Mouse (Mus musculus): ENCODE measurements around the gene Faf2. TPM values are rescaled to one million over a fixed set of nuclear protein-coding genes. Genes with fewer than 3 reads are reported as not detected.
A peak's percentile ranks its signal among the peaks of the same experiment; 100 is the strongest.

Faf2 gene
- polyA plus RNA-seq (2014; fragmentation: Nextera tagmentation; extraction: Ambion mirVana), result 120 and 131 TPM in 2 replicates

- H3K4me2 ChIP-seq (replicated peaks; ENCODE audit: low read depth, low read length), result peak within 1 kb of the TSS; percentile 92
- H3K9ac ChIP-seq (replicated peaks; ENCODE audit: low read depth, low read length), result peak within 1 kb of the TSS; percentile 87
- H3K36me3 ChIP-seq (ENCODE audit: control insufficient read depth, insufficient read depth, low read length), result no peaks in the 10 kb centered on the region
- 11% methylated on average over 43 of the region's 44 CpGs for WGBS
- H3K27me3 ChIP-seq (ENCODE audit: control insufficient read depth, insufficient read depth, low read length), result no peaks in the 10 kb centered on the region
- peaks cover 14% of the 10 kb centered on the region; the same call in 1 of the 2 replicates for H3K4me1 ChIP-seq (ENCODE audit: control insufficient read depth, insufficient read depth, low read length)
- peak within 1 kb of the TSS; percentile 82 for H3K27ac ChIP-seq (ENCODE audit: low read length)
- no peaks in the 10 kb centered on the region for H3K9me3 ChIP-seq (ENCODE audit: control insufficient read depth, low read depth, low read length)
- H3K4me3 ChIP-seq (ENCODE audit: low read depth, low read length), result peak within 1 kb of the TSS; percentile 96
- peak; percentile 98 for ATAC-seq (ENCODE audit: insufficient number of reproducible peaks, insufficient read depth, low FRiP score, low read depth)
These were observed at the start of gene Faf2 for GRCm38 (mm10) chr13:54621155-54621932. Gene Faf2 (plus strand): TSS chr13:54621784.

GRCm38 (mm10) chr13:54572621-54573020 is 49.0 kb upstream of the Faf2 start:
- H3K27me3 ChIP-seq (ENCODE audit: control insufficient read depth, insufficient read depth, low read length), result no peaks in the 10 kb centered on the region
- H3K4me3 ChIP-seq (ENCODE audit: low read depth, low read length), result no peak overlapping the region
- H3K4me1 ChIP-seq (ENCODE audit: control insufficient read depth, insufficient read depth, low read length), result peaks cover 12% of the 10 kb centered on the region
- no peak overlapping the region for H3K4me2 ChIP-seq (replicated peaks; ENCODE audit: low read depth, low read length)
- H3K9me3 ChIP-seq (ENCODE audit: control insufficient read depth, low read depth, low read length), result no peaks in the 10 kb centered on the region
- no peak overlapping the region for H3K27ac ChIP-seq (ENCODE audit: low read length)
- H3K9ac ChIP-seq (replicated peaks; ENCODE audit: low read depth, low read length), result no peak overlapping the region
- peaks cover 6% of the 10 kb centered on the region; the same call in 1 of the 2 replicates for H3K36me3 ChIP-seq (ENCODE audit: control insufficient read depth, insufficient read depth, low read length)
- ATAC-seq (ENCODE audit: insufficient number of reproducible peaks, insufficient read depth, low FRiP score, low read depth), result no peak
- 78% methylated on average over 4 of the region's 4 CpGs for WGBS

GRCm38 (mm10) chr13:54574854-54575481 is 46.6 kb upstream of the Faf2 start, which contains the start of gene Arl10:
Gene Arl10 (plus strand): TSS chr13:54575015.
- peak within 1 kb of the TSS; percentile 98 for H3K4me3 ChIP-seq (ENCODE audit: low read depth, low read length)
- H3K9ac ChIP-seq (replicated peaks; ENCODE audit: low read depth, low read length), result peak within 1 kb of the TSS; percentile 86
- peaks cover 12% of the 10 kb centered on the region for H3K4me1 ChIP-seq (ENCODE audit: control insufficient read depth, insufficient read depth, low read length)
- H3K27me3 ChIP-seq (ENCODE audit: control insufficient read depth, insufficient read depth, low read length), result no peaks in the 10 kb centered on the region
- peaks cover 20% of the 10 kb centered on the region for H3K36me3 ChIP-seq (ENCODE audit: control insufficient read depth, insufficient read depth, low read length)
- WGBS, result under 1% methylated on average over 55 of the region's 55 CpGs
- peak within 1 kb of the TSS; percentile 61 for H3K4me2 ChIP-seq (replicated peaks; ENCODE audit: low read depth, low read length)
- H3K27ac ChIP-seq (ENCODE audit: low read length), result peak within 1 kb of the TSS; percentile 69; the same call in 1 of the 2 replicates
- ATAC-seq (ENCODE audit: insufficient number of reproducible peaks, insufficient read depth, low FRiP score, low read depth), result peak; percentile 91
- no peaks in the 10 kb centered on the region for H3K9me3 ChIP-seq (ENCODE audit: control insufficient read depth, low read depth, low read length)

GRCm38 (mm10) chr13:54575489-54575888 is 46.1 kb upstream of the Faf2 start:
- peaks cover 12% of the 10 kb centered on the region for H3K4me1 ChIP-seq (ENCODE audit: control insufficient read depth, insufficient read depth, low read length)
- no peaks in the 10 kb centered on the region for H3K27me3 ChIP-seq (ENCODE audit: control insufficient read depth, insufficient read depth, low read length)
- no peaks in the 10 kb centered on the region for H3K9me3 ChIP-seq (ENCODE audit: control insufficient read depth, low read depth, low read length)
- H3K4me2 ChIP-seq (replicated peaks; ENCODE audit: low read depth, low read length), result peak overlapping the region; percentile 61
- peak overlapping the region; percentile 98 for H3K4me3 ChIP-seq (ENCODE audit: low read depth, low read length)
- peak overlapping the region; percentile 86 for H3K9ac ChIP-seq (replicated peaks; ENCODE audit: low read depth, low read length)
- ATAC-seq (ENCODE audit: insufficient number of reproducible peaks, insufficient read depth, low FRiP score, low read depth), result no peak
- 2% methylated on average over 19 of the region's 19 CpGs for WGBS
- H3K27ac ChIP-seq (ENCODE audit: low read length), result peak overlapping the region; percentile 69; the same call in 1 of the 2 replicates
- peaks cover 24% of the 10 kb centered on the region for H3K36me3 ChIP-seq (ENCODE audit: control insufficient read depth, insufficient read depth, low read length)

- Histone ChIP-seq H3K9ac (replicated peaks; ENCODE audit: low read depth, low read length) (no peak overlapping the region), H3K4me2 (replicated peaks; ENCODE audit: low read depth, low read length) (no peak overlapping the region), H3K9me3 (ENCODE audit: control insufficient read depth, low read depth, low read length) (no peaks in the 10 kb centered on the region), H3K27me3 (ENCODE audit: control insufficient read depth, insufficient read depth, low read length) (no peaks in the 10 kb centered on the region), H3K27ac (ENCODE audit: low read length) (no peak overlapping the region), H3K36me3 (ENCODE audit: control insufficient read depth, insufficient read depth, low read length) (peaks cover 39% of the 10 kb centered on the region), H3K4me1 (ENCODE audit: control insufficient read depth, insufficient read depth, low read length) (peaks cover 12% of the 10 kb centered on the region), H3K4me3 (ENCODE audit: low read depth, low read length) (no peak overlapping the region)
- no peak for ATAC-seq (ENCODE audit: insufficient number of reproducible peaks, insufficient read depth, low FRiP score, low read depth)
- 85% methylated on average over 21 of the region's 21 CpGs for WGBS
These were observed 43.7 kb upstream of the Faf2 start for GRCm38 (mm10) chr13:54577652-54578507.

- no peak overlapping the region for H3K9ac ChIP-seq (replicated peaks; ENCODE audit: low read depth, low read length)
- H3K36me3 ChIP-seq (ENCODE audit: control insufficient read depth, insufficient read depth, low read length), result peaks cover 62% of the 10 kb centered on the region
- H3K4me3 ChIP-seq (ENCODE audit: low read depth, low read length), result no peak overlapping the region
- H3K4me1 ChIP-seq (ENCODE audit: control insufficient read depth, insufficient read depth, low read length), result peaks cover 5% of the 10 kb centered on the region
- no peak overlapping the region; the same call in 1 of the 2 replicates for H3K27ac ChIP-seq (ENCODE audit: low read length)
- WGBS, result 60% methylated on average over 2 of the region's 2 CpGs
- ATAC-seq (ENCODE audit: insufficient number of reproducible peaks, insufficient read depth, low FRiP score, low read depth), result no peak
- H3K27me3 ChIP-seq (ENCODE audit: control insufficient read depth, insufficient read depth, low read length), result no peaks in the 10 kb centered on the region
- no peak overlapping the region for H3K4me2 ChIP-seq (replicated peaks; ENCODE audit: low read depth, low read length)
- no peaks in the 10 kb centered on the region for H3K9me3 ChIP-seq (ENCODE audit: control insufficient read depth, low read depth, low read length)
These were observed 40.2 kb upstream of the Faf2 start for GRCm38 (mm10) chr13:54581385-54581784.

- no peak overlapping the region for H3K27ac ChIP-seq (ENCODE audit: low read length)
These were observed 39.5 kb upstream of the Faf2 start for GRCm38 (mm10) chr13:54582126-54582525.

GRCm38 (mm10) chr13:54582860-54583259 is 38.7 kb upstream of the Faf2 start:
- Histone ChIP-seq H3K4me2 (replicated peaks; ENCODE audit: low read depth, low read length) (no peak overlapping the region), H3K4me1 (ENCODE audit: control insufficient read depth, insufficient read depth, low read length) (no peaks in the 10 kb centered on the region), H3K9me3 (ENCODE audit: control insufficient read depth, low read depth, low read length) (no peaks in the 10 kb centered on the region), H3K27me3 (ENCODE audit: control insufficient read depth, insufficient read depth, low read length) (no peaks in the 10 kb centered on the region), H3K36me3 (ENCODE audit: control insufficient read depth, insufficient read depth, low read length) (peaks cover 65% of the 10 kb centered on the region), H3K9ac (replicated peaks; ENCODE audit: low read depth, low read length) (no peak overlapping the region), H3K4me3 (ENCODE audit: low read depth, low read length) (no peak overlapping the region), H3K27ac (ENCODE audit: low read length) (no peak overlapping the region)
- no peak for ATAC-seq (ENCODE audit: insufficient number of reproducible peaks, insufficient read depth, low FRiP score, low read depth)
- 85% methylated on average over 5 of the region's 5 CpGs for WGBS

More at GRCm38 (mm10) chr13:54582126-54582525, 39.5 kb upstream of the Faf2 start:
- no peaks in the 10 kb centered on the region for H3K9me3 ChIP-seq (ENCODE audit: control insufficient read depth, low read depth, low read length)
- peaks cover 62% of the 10 kb centered on the region for H3K36me3 ChIP-seq (ENCODE audit: control insufficient read depth, insufficient read depth, low read length)
- no peaks in the 10 kb centered on the region for H3K27me3 ChIP-seq (ENCODE audit: control insufficient read depth, insufficient read depth, low read length)
- no peak overlapping the region for H3K4me2 ChIP-seq (replicated peaks; ENCODE audit: low read depth, low read length)
- no peaks in the 10 kb centered on the region for H3K4me1 ChIP-seq (ENCODE audit: control insufficient read depth, insufficient read depth, low read length)
- ATAC-seq (ENCODE audit: insufficient number of reproducible peaks, insufficient read depth, low FRiP score, low read depth), result no peak
- WGBS, result 74% methylated on average over 10 of the region's 10 CpGs
- H3K4me3 ChIP-seq (ENCODE audit: low read depth, low read length), result no peak overlapping the region
- no peak overlapping the region for H3K9ac ChIP-seq (replicated peaks; ENCODE audit: low read depth, low read length)

Measured in stomach, embryonic 14.5 days (tissue).